Mouse (Mus musculus) thymus, postnatal 10 days (tissue): Measurements from ENCODE around the gene Ankrd23.

ENCODE experiments used
- DNase-seq, 2 experiments: peaks; one replicate each; pipeline ENCODE4 v3.0.0; 2021; ENCODE audit warnings: low spot score in 2 of 2

Ankrd23 gene

DNA sequence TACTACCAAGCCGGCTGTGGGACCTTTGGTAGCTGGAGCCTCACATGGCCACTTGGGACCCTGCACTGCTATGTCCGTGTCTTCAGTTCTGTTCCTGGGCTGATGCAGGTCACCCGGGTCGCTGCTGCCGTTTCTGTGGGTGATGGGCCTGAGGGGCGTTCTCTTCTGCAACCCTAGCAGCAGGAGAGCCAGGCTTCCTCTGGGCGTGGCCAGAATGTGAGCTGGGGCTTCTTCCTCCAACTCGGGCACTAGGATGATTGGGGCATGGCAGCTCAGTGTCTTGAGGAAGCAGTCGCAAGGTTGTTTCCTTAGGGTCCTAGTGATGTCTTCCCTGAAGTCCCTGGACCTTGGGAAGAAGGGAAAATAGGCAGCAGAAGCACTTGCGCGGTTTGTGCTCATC is 17.1 kb downstream of the Ankrd23 start:
- no peak for DNase-seq

- no peak for DNase-seq
These were observed 18.4 kb downstream of the Ankrd23 start for GRCm38 (mm10) chr1:36518259-36518658.

- DNase-seq = no peak
These were observed 23.0 kb downstream of the Ankrd23 start for GRCm38 (mm10) chr1:36513718-36514117.

DNA sequence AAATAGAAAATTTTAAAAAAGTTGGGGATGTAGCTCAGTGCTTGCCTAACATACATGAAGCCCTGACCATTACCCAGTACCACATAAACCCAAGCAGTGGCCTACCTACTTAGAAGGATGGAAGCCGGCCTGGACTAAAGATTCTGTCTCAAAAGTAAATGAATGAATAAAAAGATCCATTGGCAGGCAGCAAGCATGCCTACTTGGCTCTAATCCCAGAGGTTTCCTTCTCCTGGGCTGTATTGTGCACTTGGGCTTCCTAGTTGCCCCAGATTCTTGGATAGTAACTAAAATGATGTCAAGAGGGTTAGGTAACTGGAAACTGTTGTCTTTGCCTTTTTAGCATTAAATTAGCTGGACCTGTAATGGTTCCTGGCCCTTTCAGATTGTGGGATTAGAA is 23.4 kb downstream of the Ankrd23 start:
- no peak for DNase-seq

DNA sequence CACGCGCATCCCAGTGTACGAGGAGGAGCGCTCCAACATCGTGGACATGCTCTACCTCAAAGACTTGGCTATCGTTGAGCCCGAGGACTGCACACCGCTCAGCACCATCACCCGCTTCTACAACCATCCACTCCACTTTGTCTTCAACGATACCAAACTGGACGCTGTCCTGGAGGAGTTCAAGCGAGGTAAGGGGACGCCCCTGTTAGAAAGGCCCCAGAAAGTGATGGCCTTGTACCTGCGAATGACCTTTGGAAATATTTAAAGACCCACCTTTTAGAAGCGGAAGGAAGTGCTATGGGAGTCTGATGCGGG is 23.8 kb downstream of the Ankrd23 start:
- DNase-seq = no peak

GRCm38 (mm10) chr1:36512089-36512965 is 24.4 kb downstream of the Ankrd23 start:
- DNase-seq = peak; percentile 27 to 51

GRCm38 (mm10) chr1:36511289-36512021 is 25.2 kb downstream of the Ankrd23 start, which contains the start of gene Cnnm3:
Gene Cnnm3, plus strand, starts transcription at chr1:36511867.
- DNase-seq = peak; percentile 100

- no peak for DNase-seq
These were observed 28.4 kb downstream of the Ankrd23 start for GRCm38 (mm10) chr1:36508238-36508637.

DNA sequence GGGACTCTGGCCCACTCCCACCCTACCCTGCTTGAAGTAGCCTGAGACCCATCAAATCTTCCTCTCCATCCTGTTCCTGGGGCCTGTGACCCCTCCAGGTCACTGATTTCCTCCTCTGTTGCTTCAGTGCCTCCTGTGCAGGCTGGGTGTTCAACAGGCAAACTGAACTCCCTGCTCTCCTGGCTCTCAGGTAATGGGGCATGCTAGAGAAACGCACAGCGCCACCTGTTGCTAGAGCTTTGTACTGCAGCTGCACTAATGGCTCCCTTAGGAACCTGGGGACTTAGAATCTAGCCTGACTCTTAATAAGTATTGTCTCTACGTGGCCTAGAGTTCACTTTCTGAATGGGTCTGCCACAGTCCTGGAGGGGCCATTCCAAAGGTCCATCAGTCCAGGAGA is 35.4 kb downstream of the Ankrd23 start:
- peak; percentile 51 to 80 for DNase-seq

DNA sequence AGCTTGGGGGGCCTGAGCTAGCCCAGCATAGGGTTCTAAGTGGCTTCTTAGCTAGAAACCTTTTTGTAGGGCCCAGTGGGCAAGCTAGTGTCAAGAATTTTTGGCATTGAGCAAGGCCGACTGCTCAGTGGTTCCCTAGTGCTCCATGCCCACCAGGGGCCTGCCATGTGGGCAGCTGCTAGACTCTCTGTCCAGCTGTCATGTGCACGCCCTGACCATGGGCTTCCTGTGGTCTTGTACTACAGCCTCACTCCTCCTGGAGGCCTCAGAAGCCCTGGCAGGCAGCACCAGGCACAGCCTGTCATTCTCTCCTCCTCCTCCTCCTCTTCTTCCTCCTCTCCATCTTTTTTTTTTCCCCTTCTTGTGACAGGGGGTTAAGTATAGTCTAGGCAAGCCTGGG is 39.4 kb downstream of the Ankrd23 start:
- DNase-seq = no peak

DNA sequence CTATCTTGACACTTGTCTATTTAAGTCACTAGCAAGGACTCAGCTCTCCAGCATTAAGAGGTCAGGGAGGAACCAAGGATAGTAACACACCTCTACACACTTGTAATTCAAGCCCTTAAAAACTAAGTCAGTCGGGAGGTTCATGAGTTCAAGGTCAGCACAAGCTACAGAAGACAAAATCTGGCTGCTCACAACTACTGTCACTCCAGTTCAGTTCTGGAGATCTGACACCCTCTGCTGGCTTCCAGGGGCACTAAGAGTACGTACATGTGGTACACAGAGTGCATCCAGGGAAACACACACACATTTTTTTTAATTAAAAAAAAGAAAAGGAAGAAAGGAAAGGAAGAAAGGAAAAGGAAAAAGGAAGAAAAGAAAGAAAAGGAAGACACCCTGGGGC is 40.0 kb downstream of the Ankrd23 start:
- DNase-seq = no peak

GRCm38 (mm10) chr1:36493299-36493698 is 43.4 kb downstream of the Ankrd23 start:
- no peak for DNase-seq

- no peak for DNase-seq
These were observed 44.1 kb downstream of the Ankrd23 start for GRCm38 (mm10) chr1:36492416-36493139.

DNA sequence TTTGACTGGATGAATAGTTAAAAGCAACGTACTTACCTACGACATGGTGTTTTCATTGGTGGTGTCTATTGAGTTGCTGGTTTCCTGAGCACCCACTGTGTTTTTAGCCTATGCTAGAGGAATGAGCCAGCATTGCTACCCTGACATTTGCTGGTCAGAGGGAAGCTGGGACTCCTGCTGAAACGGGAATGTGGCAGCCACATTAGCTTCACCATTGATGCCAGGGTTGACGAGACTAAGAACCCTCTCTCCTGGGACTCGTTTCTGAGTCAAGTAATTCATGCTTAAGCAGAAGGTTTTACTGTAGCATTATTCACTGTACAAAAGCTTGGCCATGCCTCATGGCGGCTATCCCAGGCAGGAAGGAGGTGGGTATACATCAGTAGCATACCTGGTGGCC is 47.0 kb downstream of the Ankrd23 start:
- DNase-seq = no peak

DNA sequence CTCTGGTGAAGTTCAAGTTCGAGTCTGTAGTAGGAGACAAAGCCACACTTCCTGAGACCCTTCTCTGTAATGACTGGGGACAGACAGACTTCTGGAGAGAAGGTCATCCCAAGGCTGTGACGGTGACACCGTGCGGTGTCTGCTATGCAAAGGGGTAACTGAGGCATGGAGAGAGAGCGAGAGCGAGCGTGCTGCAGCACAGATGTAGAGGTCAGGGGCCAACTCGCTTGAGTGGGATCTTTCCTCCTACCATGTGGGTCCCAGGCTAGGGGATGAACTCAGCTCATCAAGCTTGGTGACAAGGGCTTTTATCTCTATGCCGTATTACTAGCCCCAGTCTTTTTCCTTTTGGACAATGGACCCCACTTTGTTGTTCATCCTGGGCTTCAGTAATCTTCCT is 49.6 kb downstream of the Ankrd23 start:
- DNase-seq = no peak

- DNase-seq = no peak
These were observed 51.6 kb downstream of the Ankrd23 start for GRCm38 (mm10) chr1:36485080-36485479.

DNA sequence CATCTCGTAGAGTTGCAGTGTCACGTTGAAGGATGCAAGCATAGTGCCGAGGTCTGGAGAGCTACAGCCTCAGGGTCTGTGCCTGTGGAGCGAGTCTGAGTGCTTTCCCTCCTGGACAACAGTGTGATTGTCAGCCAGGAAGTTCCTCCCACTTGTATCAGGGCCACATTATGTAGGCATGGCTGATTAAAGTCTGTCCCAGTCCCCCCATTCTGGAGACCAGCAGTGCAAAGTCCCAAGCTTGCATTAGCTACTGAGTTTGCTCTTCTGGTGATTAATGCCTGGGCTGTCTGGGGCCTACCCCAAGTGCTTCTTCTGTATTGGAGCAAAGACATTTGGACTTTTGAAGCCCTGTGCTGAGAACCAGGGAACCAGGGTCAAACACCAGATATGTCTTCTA is 52.9 kb downstream of the Ankrd23 start:
- no peak for DNase-seq
